Mouse (Mus musculus): ENCODE measurements at regions not wholly inside any gene's neighbourhood (a gene's known extent, or its start where the extent isn't known, plus 50 kb on each side); places are given as distances from the start of the nearest gene placed in this dataset.

DNA sequence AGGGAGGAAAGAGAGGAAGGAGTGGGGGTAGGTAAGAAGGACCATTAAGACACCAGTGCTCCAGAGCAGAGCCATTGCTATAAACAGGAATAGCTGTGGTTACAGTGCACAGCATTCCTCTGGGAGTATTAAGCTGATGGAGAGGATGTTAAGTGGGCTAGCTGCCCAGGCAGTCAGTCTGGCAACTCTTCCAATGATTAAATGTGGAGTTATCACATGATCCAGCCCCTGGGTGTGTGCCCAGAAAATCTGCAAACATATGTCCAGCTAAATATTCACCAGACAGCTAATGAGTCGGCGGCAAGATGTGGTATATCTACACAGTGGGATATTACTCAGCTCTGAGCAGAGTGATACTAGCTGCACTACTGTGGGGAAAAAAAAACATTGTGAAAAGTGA lies 229.7 kb downstream of the Ankrd50 start:
- no peak for DNase-seq

GRCm38 (mm10) chr3:38251592-38251991 lies 233.1 kb downstream of the Ankrd50 start:
- DNase-seq: no peak

- DNase-seq: no peak
Observed at GRCm38 (mm10) chr3:38250552-38250951, 234.1 kb downstream of the Ankrd50 start.

GRCm38 (mm10) chr3:38248941-38249340 lies 235.7 kb downstream of the Ankrd50 start:
- DNase-seq: no peak

DNA sequence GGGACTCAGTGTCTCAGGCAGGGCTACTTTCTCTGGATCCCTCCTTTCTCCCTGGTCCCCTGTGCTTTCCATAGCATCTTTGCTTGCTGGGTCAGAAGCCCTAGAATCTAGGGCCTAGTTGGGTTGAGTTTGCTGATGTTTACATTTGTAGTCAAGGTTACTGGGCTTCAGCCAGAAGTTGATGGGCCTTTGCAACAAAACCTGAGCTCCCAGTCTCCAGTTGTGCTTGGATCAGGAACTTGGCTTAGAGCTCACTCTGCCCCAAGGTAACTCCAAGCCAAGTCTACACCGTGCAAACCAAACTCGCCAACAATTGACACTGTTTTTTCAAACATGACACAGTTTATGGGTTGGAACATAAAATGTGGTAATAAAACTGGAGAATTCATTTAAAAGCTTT lies 238.2 kb downstream of the Ankrd50 start:
- no peak for DNase-seq

DNA sequence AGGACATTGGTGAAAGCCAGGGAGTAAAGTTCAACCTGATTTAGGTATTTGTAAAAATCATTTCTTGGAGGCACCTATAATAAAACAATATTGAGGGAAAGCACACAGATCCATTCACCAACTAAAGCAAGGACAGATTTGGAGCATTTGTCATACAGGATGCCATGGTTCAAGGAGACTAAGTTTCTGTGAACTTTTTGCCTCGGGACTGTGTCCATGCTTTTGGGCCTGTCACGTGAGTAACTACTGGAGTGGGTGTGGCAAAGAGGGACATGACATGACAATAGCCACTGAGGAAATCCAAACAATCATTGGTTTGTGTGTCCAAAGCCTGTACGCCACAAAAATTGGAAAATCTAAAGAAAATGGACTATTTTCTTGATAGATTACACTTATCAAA lies 241.4 kb downstream of the Ankrd50 start:
- no peak for DNase-seq

GRCm38 (mm10) chr3:38237616-38238015 lies 247.0 kb downstream of the Ankrd50 start:
- no peak for DNase-seq

- DNase-seq: no peak
Observed at GRCm38 (mm10) chr3:38235736-38236083, 248.9 kb downstream of the Ankrd50 start.

DNA sequence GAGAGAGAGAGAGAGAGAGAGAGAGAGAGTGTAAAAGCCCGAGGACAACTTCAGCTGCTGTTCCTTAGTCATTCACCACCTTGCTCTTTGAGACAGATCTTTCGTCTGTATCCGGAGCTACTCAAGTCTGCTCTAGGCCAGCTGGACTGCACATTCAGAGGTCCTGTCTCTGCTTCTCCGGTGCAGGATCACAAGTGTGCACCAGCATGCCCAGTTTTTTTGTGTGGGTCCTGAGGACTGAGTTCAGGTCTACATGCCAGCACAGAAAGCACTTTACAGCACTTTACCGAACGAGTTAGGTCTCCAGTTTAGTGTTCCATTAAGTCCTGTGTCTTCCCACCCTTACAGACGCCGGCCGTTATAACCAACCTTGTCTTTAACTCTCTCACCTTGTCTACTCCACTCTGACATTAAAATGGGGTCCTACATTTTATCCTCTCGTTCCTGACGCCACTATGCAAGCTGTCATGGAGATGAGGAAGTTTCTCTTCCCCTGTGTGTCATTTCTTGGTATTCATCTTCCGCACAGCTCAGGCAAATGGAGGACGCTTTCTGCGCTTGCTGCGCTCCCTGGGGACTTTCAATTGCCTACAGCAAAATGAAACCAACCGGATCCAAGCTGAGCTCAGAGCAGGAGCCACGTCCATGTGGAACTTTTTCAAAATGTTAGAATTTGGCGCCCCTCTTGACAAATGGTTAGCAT lies 249.5 kb downstream of the Ankrd50 start:
- no peak for DNase-seq

- no peak for DNase-seq
Observed at GRCm38 (mm10) chr3:38234534-38234933, 250.1 kb downstream of the Ankrd50 start.

- DNase-seq: no peak
Observed at GRCm38 (mm10) chr3:38234006-38234405, 250.6 kb downstream of the Ankrd50 start.

DNA sequence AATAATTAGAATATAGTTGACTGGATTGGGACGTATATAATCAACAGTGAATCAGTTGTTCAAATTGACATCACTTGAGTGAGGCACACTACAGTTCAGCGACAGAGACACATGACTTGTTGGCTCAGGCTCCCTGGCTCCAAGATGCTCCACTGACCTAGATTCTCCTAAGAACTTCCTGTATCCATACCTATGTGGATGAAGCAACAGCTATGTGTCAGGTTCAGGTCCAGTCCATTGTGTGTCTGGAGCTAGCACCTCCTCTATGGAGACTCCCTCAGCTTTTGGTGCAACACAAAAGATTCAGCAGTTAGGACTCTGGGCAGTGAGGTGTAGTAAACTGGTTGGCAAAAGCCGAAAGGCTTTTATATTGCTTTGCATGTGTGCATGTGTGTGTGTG lies 251.6 kb downstream of the Ankrd50 start:
- no peak for DNase-seq

DNA sequence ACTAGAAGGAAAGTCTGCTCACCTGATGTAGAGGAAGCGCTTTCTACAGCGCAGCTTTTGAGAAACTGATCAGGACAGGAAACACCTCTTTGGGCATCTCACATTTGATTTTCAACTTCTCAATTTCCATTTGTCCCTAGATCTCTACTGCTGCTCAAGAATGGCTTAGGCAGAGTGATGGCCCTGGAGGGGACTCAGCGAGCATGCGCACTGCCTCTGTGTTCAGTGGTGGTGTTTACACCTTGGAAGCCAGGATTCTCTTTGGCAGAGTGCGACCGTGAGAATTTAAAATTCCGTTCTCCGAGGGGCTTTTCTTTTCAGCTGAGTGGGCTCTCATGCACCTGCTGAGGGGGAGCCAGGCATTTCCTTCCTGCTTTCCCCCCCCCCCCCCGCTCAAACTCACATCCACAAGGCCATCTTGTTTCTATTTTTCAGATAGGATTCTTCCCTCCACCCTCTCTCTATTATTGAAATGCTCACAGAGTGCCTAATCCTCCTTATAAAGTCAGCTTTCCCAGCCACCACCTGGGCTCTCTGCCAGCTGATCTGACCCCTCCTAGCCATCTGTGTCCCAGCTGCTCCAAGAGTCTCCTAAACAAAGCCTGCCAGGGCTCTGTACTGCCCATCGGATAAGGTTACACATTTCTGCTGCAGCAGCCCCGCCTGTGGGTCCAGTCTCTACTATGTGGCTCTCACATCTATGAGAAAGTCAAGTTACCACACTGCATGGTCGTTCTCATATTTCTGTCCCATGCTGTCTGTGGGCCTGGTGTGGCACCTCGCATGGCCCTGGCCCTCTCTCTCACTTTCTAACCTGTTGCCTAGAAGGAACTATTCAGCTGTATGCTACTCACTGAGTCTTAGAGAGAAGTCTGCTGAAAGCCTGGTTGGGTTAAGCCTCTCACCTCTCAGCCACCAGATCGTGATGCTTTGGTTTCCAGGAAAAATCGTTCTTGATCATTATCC lies 252.2 kb downstream of the Ankrd50 start:
- DNase-seq: no peak

GRCm38 (mm10) chr3:38231506-38231905 lies 253.1 kb downstream of the Ankrd50 start:
- no peak for DNase-seq

GRCm38 (mm10) chr3:38230796-38231195 lies 253.8 kb downstream of the Ankrd50 start:
- DNase-seq: no peak

DNA sequence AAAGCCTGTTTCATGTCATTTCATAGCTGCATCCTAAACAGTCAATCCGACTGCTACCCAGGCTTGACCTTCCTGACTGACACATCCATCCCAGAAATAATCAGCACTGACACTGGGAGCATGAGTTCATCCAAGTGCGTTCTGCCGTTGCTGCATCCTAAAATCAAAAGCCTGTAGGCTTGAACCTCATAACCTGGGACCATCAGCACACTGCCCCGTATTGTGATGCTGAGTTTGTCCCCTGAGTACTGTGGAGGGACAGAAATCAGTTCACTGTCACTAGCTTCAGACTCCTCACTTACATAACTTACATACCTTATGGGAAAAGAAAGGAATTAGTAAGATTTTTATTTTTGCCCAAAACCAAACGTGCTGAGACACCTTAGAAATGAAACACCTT lies 255.0 kb downstream of the Ankrd50 start:
- no peak for DNase-seq

DNA sequence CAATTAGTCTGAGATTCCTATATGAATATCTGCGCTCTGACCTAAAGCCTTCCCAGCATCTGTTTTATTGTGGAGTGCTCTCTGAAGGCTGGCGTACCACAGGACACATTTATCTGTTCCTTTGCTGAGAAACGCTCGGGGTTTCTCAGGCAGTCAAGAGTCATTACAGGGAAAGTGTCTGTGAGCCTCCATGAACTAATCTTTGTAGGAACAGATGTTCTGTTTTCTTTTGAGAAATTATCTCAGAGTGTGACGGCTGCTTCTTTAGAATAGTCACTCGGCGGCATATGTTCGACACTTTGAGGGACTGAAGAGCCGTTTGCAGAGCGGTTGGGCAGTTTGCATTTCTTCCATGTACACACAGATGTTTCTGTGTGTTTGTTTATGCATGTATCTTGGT lies 255.6 kb downstream of the Ankrd50 start:
- no peak for DNase-seq

- DNase-seq: peak; percentile 72
Observed at GRCm38 (mm10) chr3:38227596-38227995, 257.0 kb downstream of the Ankrd50 start.

- no peak for DNase-seq
Observed at GRCm38 (mm10) chr3:38227121-38227520, 257.5 kb downstream of the Ankrd50 start.

- no peak for DNase-seq
Observed at GRCm38 (mm10) chr3:38226147-38226546, 258.5 kb downstream of the Ankrd50 start.

DNA sequence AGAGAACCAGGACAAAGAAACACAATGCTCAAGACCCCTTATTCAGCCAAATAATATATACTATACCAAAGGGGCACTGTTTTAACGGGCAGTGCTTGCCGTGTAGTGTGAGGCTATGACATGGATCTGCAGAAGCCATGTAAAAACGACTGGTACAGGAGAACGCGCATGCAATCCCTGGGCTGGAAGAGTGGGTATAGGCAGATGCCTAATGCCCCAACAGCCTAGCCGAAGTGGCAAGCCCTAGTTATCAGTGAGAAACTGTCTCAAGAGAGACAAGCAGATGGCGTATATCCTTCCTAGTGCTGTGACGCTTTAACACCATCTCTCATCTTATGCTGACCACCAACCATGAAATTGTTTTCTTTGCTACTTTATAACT lies 262.8 kb downstream of the Ankrd50 start:
- no peak for DNase-seq

- peak; percentile 37 for DNase-seq
Observed at GRCm38 (mm10) chr3:38220934-38221833, 263.5 kb downstream of the Ankrd50 start.

DNA sequence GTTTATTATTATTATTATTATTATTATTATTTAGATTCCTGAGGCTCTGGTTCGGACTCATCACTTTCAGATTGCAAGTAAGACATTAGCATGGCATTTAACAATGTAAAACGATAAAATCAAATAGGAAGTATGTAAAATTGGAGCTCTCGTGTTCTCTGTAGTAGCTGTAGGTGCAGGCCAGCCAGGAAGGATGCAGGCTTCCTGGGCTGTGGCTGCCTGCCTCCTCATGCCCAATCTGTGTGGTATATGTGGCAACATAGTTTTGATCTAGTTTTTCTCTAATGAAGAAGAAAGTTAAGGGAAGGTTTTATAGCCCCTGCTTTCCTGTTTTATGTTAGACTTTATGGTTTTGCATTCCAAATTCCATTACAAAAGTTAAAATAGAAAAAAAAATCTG lies 275.6 kb downstream of the Ankrd50 start:
- no peak for DNase-seq

All from thymus, postnatal 25 days (tissue).